In the genomic region with DNA sequence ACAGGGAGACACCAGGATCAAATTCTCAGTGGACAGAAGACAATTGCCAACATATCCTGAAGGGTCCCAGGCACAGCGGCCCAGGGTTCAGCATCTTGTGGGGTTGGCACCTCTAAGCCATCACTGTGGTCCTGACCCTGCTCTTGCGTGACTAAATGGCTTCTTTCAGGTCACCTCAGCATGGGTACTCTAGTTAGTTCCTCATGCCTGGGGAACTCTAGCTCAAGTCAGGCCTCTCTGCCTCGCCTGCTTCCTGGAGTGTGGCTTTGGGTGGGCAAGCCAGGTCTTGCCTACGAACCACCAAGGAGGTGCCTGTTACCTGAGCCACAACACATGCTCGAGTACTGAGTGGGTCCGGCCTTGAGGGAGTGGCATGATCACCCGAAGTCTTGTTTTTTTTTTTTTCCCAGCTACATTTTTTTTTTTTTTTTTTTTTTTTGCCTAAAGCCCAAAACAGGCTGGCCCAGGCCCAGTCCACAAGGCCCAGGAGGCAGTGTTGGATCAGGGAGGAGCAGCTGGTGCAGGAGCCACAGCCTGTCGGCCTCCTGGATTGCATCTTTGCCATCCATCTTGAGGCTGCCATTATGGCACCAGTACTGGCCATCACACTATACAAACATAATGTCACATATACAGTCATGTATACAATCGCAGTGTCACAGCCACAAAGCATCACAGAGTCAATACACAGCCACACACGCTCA, we compare ENCODE assay signal across 20 mouse cellular contexts. TPM values are rescaled to one million over a fixed set of nuclear protein-coding genes. Genes with fewer than 3 reads are reported as not detected.
DNase-seq lines count a peak whose midpoint lies in the region; ATAC-seq and TF ChIP-seq lines count a peak whose summit lies in the region.
"Had no signal": no experiment of that assay in that cellular context is flagged by ENCODE, and none has a peak within 500 bp of the region (broad histone marks: within the 10 kb centered on the region; RNA-seq: fewer than 3 reads in every experiment).

No protein-coding gene starts in this region.

- H3K27ac ChIP-seq in testis, adult 2 months (ENCODE audit: control insufficient read depth, insufficient read depth, low read depth, low read length), result peak overlapping the region; percentile 27; the same call in 1 of the 2 replicates
- H3K27ac ChIP-seq in hindbrain, embryonic 11.5 days (ENCODE audit: low read depth, low read length), result no peak overlapping the region
- H3K27ac ChIP-seq: hindbrain, embryonic 15.5 days; limb, embryonic 13.5 days had no signal

- DNase-seq in testis, postnatal 10 days (ENCODE audit: low spot score), result no peak
- peak; percentile 10 for DNase-seq in adipocyte (ENCODE audit: low spot score)
- DNase-seq in urinary bladder, postnatal 14 days (ENCODE audit: low spot score), result peak; percentile 70
- DNase-seq in lung, postnatal 36 days, result no peak
- no peak for DNase-seq in thymus, adult 18-20 months
- no peak for DNase-seq in hindbrain, embryonic 11.5 days (ENCODE audit: low spot score)
- DNase-seq: adrenal gland, adult 2 months; cerebellum, postnatal 14 days; gastrocnemius, postnatal 36 days; kidney, adult 8-10 months; liver, postnatal 0 days; thymus, postnatal 36 days had no signal

- peak overlapping the region; percentile 62 for H3K4me3 ChIP-seq in testis, adult 2 months (ENCODE audit: control insufficient read depth, low read depth, low read length)
- no peak overlapping the region for H3K4me3 ChIP-seq in hindbrain, embryonic 11.5 days (ENCODE audit: low read depth, low read length)
- H3K4me3 ChIP-seq: erythroblast, embryonic 14.5 days; hindbrain, embryonic 15.5 days; limb, embryonic 13.5 days had no signal

- no peak overlapping the region for H3K9ac ChIP-seq in hindbrain, embryonic 11.5 days (ENCODE audit: low read depth, low read length)
- H3K9ac ChIP-seq: hindbrain, embryonic 15.5 days; limb, embryonic 13.5 days; liver, postnatal 0 days had no signal

- H3K36me3 ChIP-seq in testis, adult 2 months (ENCODE audit: control insufficient read depth, insufficient read depth, low read length), result no peaks in the 10 kb centered on the region
- no peaks in the 10 kb centered on the region for H3K36me3 ChIP-seq in hindbrain, embryonic 11.5 days (ENCODE audit: control insufficient read depth, insufficient read depth, low read length)
- H3K36me3 ChIP-seq: hindbrain, embryonic 15.5 days; limb, embryonic 13.5 days had no signal

- no peaks in the 10 kb centered on the region for H3K9me3 ChIP-seq in hindbrain, embryonic 11.5 days (ENCODE audit: control insufficient read depth, low read length)
- H3K9me3 ChIP-seq: hindbrain, embryonic 15.5 days; limb, embryonic 13.5 days had no signal

- no peaks in the 10 kb centered on the region for H3K4me1 ChIP-seq in testis, adult 2 months (ENCODE audit: control insufficient read depth, insufficient read depth, low read length)
- no peaks in the 10 kb centered on the region for H3K4me1 ChIP-seq in hindbrain, embryonic 11.5 days (replicated peaks; ENCODE audit: control insufficient read depth, insufficient read depth, low read length)
- H3K4me1 ChIP-seq: hindbrain, embryonic 15.5 days; limb, embryonic 13.5 days had no signal

- ATAC-seq in granulocyte monocyte progenitor cell, adult 5-6 weeks (replicated peaks; ENCODE audit: poor library complexity, severe bottlenecking), result 0 out of 2 replicates have a peak, but pooled peaks have one; percentile 3
- ATAC-seq in hindbrain, embryonic 11.5 days (ENCODE audit: low FRiP score), result no peak
- ATAC-seq: liver, postnatal 0 days had no signal

- no peak for TF ChIP-seq POLR2A in testis, adult 2 months (IDR thresholded peaks at IDR 0.05; ENCODE audit: control insufficient read depth, low read depth, low read length)

- WGBS in hindbrain, embryonic 11.5 days, result 80% methylated on average over 10 of the region's 10 CpGs

- no peaks in the 10 kb centered on the region for H3K27me3 ChIP-seq in testis, adult 2 months (ENCODE audit: control insufficient read depth, insufficient read depth, low read length)
- H3K27me3 ChIP-seq in hindbrain, embryonic 11.5 days (ENCODE audit: control insufficient read depth, insufficient read depth, low read length), result no peaks in the 10 kb centered on the region
- H3K27me3 ChIP-seq: hindbrain, embryonic 15.5 days; limb, embryonic 13.5 days had no signal

- TF ChIP-seq CTCF in testis, adult 2 months (IDR thresholded peaks at IDR 0.05; ENCODE audit: control insufficient read depth, insufficient read depth, insufficient replicate concordance, low read depth, low read length), result no peak

- H3K4me2 ChIP-seq in hindbrain, embryonic 11.5 days (replicated peaks; ENCODE audit: low read depth, low read length), result no peak overlapping the region
- H3K4me2 ChIP-seq: hindbrain, embryonic 15.5 days; limb, embryonic 13.5 days had no signal

RNA-seq across cellular contexts. Expression of gene 6430531B16Rik, which starts 8.2 kb away (rescaled TPM):
- polyA plus RNA-seq in testis, adult 2 months (2012; rRNA removed), result 108 and 114 TPM in 2 replicates
- 0.62 TPM in 1 of 2 replicates, not detected in the other for total RNA-seq in granulocyte monocyte progenitor cell, adult 5-6 weeks (2014; fragmentation: Nextera tagmentation)
- 0.52 TPM in 1 of 2 replicates, not detected in the other for total RNA-seq in granulocyte monocyte progenitor cell, adult 5-6 weeks (2017)
- 0.29 and 0.68 TPM in 2 replicates for polyA plus RNA-seq in hindbrain, embryonic 11.5 days (2014; fragmentation: Nextera tagmentation; extraction: Ambion mirVana)
- total RNA-seq: adrenal gland, adult 2 months; gastrocnemius, postnatal 36 days had no signal
- polyA plus RNA-seq: erythroblast, embryonic 14.5 days; large intestine, adult 2 months; liver, postnatal 0 days had no signal

RNA-seq across cellular contexts. Expression of gene Adam8, which starts 22.0 kb away (rescaled TPM):
- 6.9 and 7.0 TPM in 2 replicates for polyA plus RNA-seq in testis, adult 2 months (2012; rRNA removed)
- 0.38 TPM in 1 of 2 replicates, not detected in the other for total RNA-seq in granulocyte monocyte progenitor cell, adult 5-6 weeks (2014; fragmentation: Nextera tagmentation)
- total RNA-seq in granulocyte monocyte progenitor cell, adult 5-6 weeks (2017), result 0.99 and 1.3 TPM in 2 replicates
- 2.6 and 3.1 TPM in 2 replicates for polyA plus RNA-seq in hindbrain, embryonic 11.5 days (2014; fragmentation: Nextera tagmentation; extraction: Ambion mirVana)

RNA-seq across cellular contexts. Expression of gene Utf1, which starts 26.8 kb away (rescaled TPM):
- polyA plus RNA-seq in testis, adult 2 months (2012; rRNA removed), result 1.5 and 2.1 TPM in 2 replicates
- total RNA-seq in granulocyte monocyte progenitor cell, adult 5-6 weeks (2014; fragmentation: Nextera tagmentation), result not detected in 2 replicates
- not detected in 2 replicates for total RNA-seq in granulocyte monocyte progenitor cell, adult 5-6 weeks (2017)
- polyA plus RNA-seq in hindbrain, embryonic 11.5 days (2014; fragmentation: Nextera tagmentation; extraction: Ambion mirVana), result not detected in 2 replicates
- total RNA-seq: adrenal gland, adult 2 months; gastrocnemius, postnatal 36 days; neutrophil, adult 5-6 weeks had no signal
- polyA plus RNA-seq: erythroblast, embryonic 14.5 days; heart, postnatal 0 days; hindbrain, embryonic 15.5 days; liver, postnatal 0 days had no signal

Comparison
In these comparisons a context has a peak if more than half of its experiments do, and no peak if none do; other contexts are left out.
1. DNase-seq: peak in adipocyte (single experiment) and urinary bladder, postnatal 14 days (single experiment); none in testis, postnatal 10 days (single experiment), lung, postnatal 36 days (single experiment), thymus, adult 18-20 months (0 of 2) and hindbrain, embryonic 11.5 days (single experiment).
2. RNA of gene 6430531B16Rik, which starts 8.2 kb away (polyA plus RNA-seq): 108 to 114 TPM in testis, adult 2 months; 0.29 to 0.68 TPM in hindbrain, embryonic 11.5 days; every median in the first group is over 10 times any median in the second.